Mouse (Mus musculus) CD4-positive, CD25-positive, alpha-beta regulatory T cell, adult 2 months (primary cell): ENCODE results near the gene Dusp3.
"Not testable (repeated sequence)": the region's sequence is repeated elsewhere in the genome, so short reads cannot be mapped to it uniquely, and the experiment has no call there.

Source experiments
- DNase-seq: peaks from one replicate; pipeline ENCODE4 v3.0.0-alpha.2; 2012; ENCODE audit warnings: low read depth, low spot score

Gene Dusp3

GRCm38 (mm10) chr11:102011510-102011909 is 24.7 kb upstream of the Dusp3 start:
- DNase-seq: no peak

GRCm38 (mm10) chr11:102010140-102010539 is 23.3 kb upstream of the Dusp3 start:
- DNase-seq: no peak

- no peak for DNase-seq
Measured at GRCm38 (mm10) chr11:102008954-102009637, 22.3 kb upstream of the Dusp3 start.

GRCm38 (mm10) chr11:102008372-102008771 is 21.6 kb upstream of the Dusp3 start:
- no peak for DNase-seq

GRCm38 (mm10) chr11:102006688-102007087 is 19.9 kb upstream of the Dusp3 start:
- DNase-seq: no peak

GRCm38 (mm10) chr11:102006271-102006670 is 19.5 kb upstream of the Dusp3 start:
- no peak for DNase-seq

GRCm38 (mm10) chr11:102004251-102004650 is 17.4 kb upstream of the Dusp3 start:
- no peak for DNase-seq

GRCm38 (mm10) chr11:101999466-101999865 is 12.7 kb upstream of the Dusp3 start:
- DNase-seq: no peak

- no peak for DNase-seq
Measured at GRCm38 (mm10) chr11:101998258-101998657, 11.4 kb upstream of the Dusp3 start.

- no peak for DNase-seq
Measured at GRCm38 (mm10) chr11:101995938-101996337, 9.1 kb upstream of the Dusp3 start.

GRCm38 (mm10) chr11:101994100-101994499 is 7.3 kb upstream of the Dusp3 start:
- DNase-seq: no peak

- no peak for DNase-seq
Measured at GRCm38 (mm10) chr11:101992411-101992810, 5.6 kb upstream of the Dusp3 start.

- DNase-seq: no peak
Measured at GRCm38 (mm10) chr11:101991813-101992212, 5.0 kb upstream of the Dusp3 start.

GRCm38 (mm10) chr11:101990244-101990643 is 3.4 kb upstream of the Dusp3 start:
- DNase-seq: no peak

GRCm38 (mm10) chr11:101985990-101986389 is 823 bp downstream of the Dusp3 start:
- peak; percentile 74 for DNase-seq

- DNase-seq: not testable (repeated sequence)
Measured at GRCm38 (mm10) chr11:101985450-101985849, 1.4 kb downstream of the Dusp3 start.

GRCm38 (mm10) chr11:101984054-101985025 is 2.5 kb downstream of the Dusp3 start, which contains the start of gene Cfap97d1:
Gene Cfap97d1 (plus strand): TSS chr11:101984279.
- peak; percentile 78 for DNase-seq

GRCm38 (mm10) chr11:101983431-101983921 is 3.3 kb downstream of the Dusp3 start:
- DNase-seq: no peak

GRCm38 (mm10) chr11:101982981-101983411 is 3.8 kb downstream of the Dusp3 start:
- no peak for DNase-seq

- peak; percentile 14 for DNase-seq
Measured at GRCm38 (mm10) chr11:101981850-101982249, 5.0 kb downstream of the Dusp3 start.

GRCm38 (mm10) chr11:101980603-101981157 is 6.1 kb downstream of the Dusp3 start:
- no peak for DNase-seq

- DNase-seq: no peak
Measured at GRCm38 (mm10) chr11:101979140-101979539, 7.7 kb downstream of the Dusp3 start.
